Mouse (Mus musculus) frontal cortex, postnatal 36 days (tissue): ENCODE results near the gene Prss32.
"Not testable (repeated sequence)": the region's sequence is repeated elsewhere in the genome, so short reads cannot be mapped to it uniquely, and the experiment has no call there.

Experiments
- DNase-seq, 2 experiments: peaks; one replicate each; pipeline ENCODE4 v3.0.0; 2022; ENCODE audit warnings: low spot score in 2 of 2

Prss32 gene

GRCm38 (mm10) chr17:23841145-23841544, 2.5 kb upstream of the Prss32 start:
- DNase-seq = peak in 1 of 2 experiments; percentile 67

- no peak for DNase-seq
Observed at GRCm38 (mm10) chr17:23843141-23843811, 379 bp upstream of the Prss32 start.

- no peak for DNase-seq
Observed at GRCm38 (mm10) chr17:23850028-23850427, 6.4 kb downstream of the Prss32 start.

GRCm38 (mm10) chr17:23850853-23851749, 7.4 kb downstream of the Prss32 start:
- DNase-seq = peak; percentile 42 to 63

- peak in 1 of 2 experiments; percentile 14 for DNase-seq
Observed at GRCm38 (mm10) chr17:23853292-23853691, 9.6 kb downstream of the Prss32 start.

GRCm38 (mm10) chr17:23854229-23854765, 10.6 kb downstream of the Prss32 start:
- no peak for DNase-seq

- DNase-seq = no peak
Observed at GRCm38 (mm10) chr17:23857193-23857592, 13.5 kb downstream of the Prss32 start.

- DNase-seq = no peak
Observed at GRCm38 (mm10) chr17:23857913-23858312, 14.3 kb downstream of the Prss32 start.

GRCm38 (mm10) chr17:23862926-23863325, 19.3 kb downstream of the Prss32 start:
- DNase-seq = no peak

GRCm38 (mm10) chr17:23867756-23868155, 24.1 kb downstream of the Prss32 start, which contains the start of gene Prss21:
Gene Prss21 (plus strand): TSS chr17:23868056.
- no peak for DNase-seq

- no peak for DNase-seq
Observed at GRCm38 (mm10) chr17:23868513-23868912, 24.9 kb downstream of the Prss32 start.

- DNase-seq = peak in 1 of 2 experiments; percentile 35
Observed at GRCm38 (mm10) chr17:23873884-23874856, 30.5 kb downstream of the Prss32 start.

- peak in 1 of 2 experiments; percentile 20 for DNase-seq
Observed at GRCm38 (mm10) chr17:23876741-23877140, 33.1 kb downstream of the Prss32 start.

- DNase-seq = peak in 1 of 2 experiments; percentile 8
Observed at GRCm38 (mm10) chr17:23877166-23877565, 33.5 kb downstream of the Prss32 start.

GRCm38 (mm10) chr17:23880576-23880975, 36.9 kb downstream of the Prss32 start, which contains the start of the genes Dcpp1 and Dcpp2:
Gene Dcpp1 (plus strand): TSS chr17:23880876.
Gene Dcpp2 (plus strand): TSS chr17:23880880.
- DNase-seq = not testable (repeated sequence)
